Mouse (Mus musculus): Measurements from ENCODE around the gene Rps15. TPM values are rescaled to one million over a fixed set of nuclear protein-coding genes. Genes with fewer than 3 reads are reported as not detected.

The Rps15 gene
- total RNA-seq, 2 experiments from 2014 or later = 2,815 to 4,307 TPM

DNA sequence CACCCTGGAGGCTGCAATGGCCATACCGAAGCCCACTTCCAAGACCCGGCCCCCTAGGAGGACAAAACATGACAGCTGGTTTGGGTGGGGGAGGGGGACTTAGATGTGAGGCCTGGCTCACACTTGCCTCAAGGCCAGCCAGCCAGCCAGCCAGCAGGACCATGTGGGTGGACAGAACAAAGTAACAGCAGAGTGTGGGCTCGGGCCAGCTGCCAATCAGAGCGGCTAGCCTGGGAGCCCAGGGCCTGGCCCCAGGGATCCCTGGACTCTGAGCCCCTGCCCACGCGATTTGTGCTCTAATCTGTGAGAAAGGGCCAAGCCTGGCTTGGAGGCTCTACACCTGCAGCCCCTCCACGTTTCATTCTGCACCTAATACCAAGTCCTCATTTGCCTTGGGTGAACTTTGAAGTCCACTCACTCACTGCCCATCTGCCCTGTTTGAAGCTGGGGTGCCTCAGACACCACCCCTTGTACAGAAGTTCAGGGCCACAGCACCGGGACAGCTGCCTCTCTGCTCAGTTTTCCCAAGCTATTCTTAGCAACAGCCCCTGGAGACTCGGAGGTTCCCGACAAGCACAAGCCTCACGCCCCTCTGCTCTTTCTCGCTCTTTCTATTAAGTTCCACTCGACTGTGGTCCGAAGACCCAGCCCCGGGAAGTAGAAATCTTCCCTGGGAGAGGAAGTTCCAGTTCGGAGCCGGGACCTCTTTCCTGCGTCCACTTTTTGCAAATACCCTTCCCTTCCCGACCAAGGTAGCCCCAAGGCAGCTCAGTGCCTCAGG lies 32.2 kb upstream of the Rps15 start:
- no peak for ATAC-seq (replicated peaks; ENCODE audit: low FRiP score, low TSS enrichment, poor library complexity, severe bottlenecking)

- ATAC-seq (replicated peaks; ENCODE audit: low FRiP score, low TSS enrichment, poor library complexity, severe bottlenecking) = peak; percentile 68
These were observed 31.3 kb upstream of the Rps15 start, which contains the start of the genes Gamt and Dazap1 for GRCm38 (mm10) chr10:80260642-80261584. Gamt (minus strand) TSS chr10:80261012. Dazap1 (plus strand) TSS chr10:80261486.

GRCm38 (mm10) chr10:80261585-80261968 lies 30.7 kb upstream of the Rps15 start:
- ATAC-seq (replicated peaks; ENCODE audit: low FRiP score, low TSS enrichment, poor library complexity, severe bottlenecking) = peak; percentile 70

GRCm38 (mm10) chr10:80262169-80262568 lies 30.1 kb upstream of the Rps15 start:
- ATAC-seq (replicated peaks; ENCODE audit: low FRiP score, low TSS enrichment, poor library complexity, severe bottlenecking) = no peak

- no peak for ATAC-seq (replicated peaks; ENCODE audit: low FRiP score, low TSS enrichment, poor library complexity, severe bottlenecking)
These were observed 29.4 kb upstream of the Rps15 start for GRCm38 (mm10) chr10:80262776-80263365.

GRCm38 (mm10) chr10:80264341-80265148 lies 27.7 kb upstream of the Rps15 start:
- ATAC-seq (replicated peaks; ENCODE audit: low FRiP score, low TSS enrichment, poor library complexity, severe bottlenecking) = peak; percentile 46

DNA sequence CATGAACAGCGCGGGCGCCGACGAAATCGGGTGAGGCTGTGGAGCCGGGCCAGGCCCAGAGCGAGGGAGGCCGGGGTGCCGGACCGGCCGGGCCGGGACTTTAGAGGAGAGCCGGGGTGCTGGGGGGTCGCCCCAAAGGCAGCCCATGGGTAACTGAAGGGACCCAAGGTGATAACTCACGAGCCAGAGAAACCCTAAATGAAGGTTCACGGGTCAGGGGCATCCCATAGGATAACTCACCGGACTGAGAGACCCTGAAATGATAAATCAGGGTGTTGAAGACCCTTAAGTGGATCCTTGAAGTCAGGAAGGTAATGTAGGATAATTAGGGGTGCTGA lies 27.1 kb upstream of the Rps15 start:
- ATAC-seq (replicated peaks; ENCODE audit: low FRiP score, low TSS enrichment, poor library complexity, severe bottlenecking) = no peak

- ATAC-seq (replicated peaks; ENCODE audit: low FRiP score, low TSS enrichment, poor library complexity, severe bottlenecking) = peak; percentile 58
These were observed 22.2 kb upstream of the Rps15 start for GRCm38 (mm10) chr10:80270099-80270498.

DNA sequence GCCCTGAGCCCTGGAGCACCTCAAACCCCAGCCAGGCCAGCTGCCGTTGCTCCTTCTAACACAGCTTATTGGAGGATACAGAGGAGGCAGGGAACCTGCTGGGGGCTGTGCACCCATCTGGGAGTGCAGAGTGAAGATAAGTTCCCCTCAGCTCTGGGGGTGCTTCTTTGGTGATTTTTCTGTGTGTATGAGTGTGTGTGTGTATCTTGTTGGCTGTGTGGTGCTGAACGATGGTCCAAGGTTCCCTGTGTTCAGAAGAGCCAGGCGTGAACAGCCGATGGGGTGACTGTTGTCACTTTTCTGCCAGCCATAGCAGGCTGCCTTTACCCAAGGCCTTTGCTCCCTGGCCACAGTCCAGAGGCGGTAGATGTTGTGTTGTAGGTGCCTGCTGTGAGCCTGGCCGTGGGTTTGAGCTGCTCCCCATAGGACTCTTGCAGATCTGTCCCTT lies 21.5 kb upstream of the Rps15 start:
- ATAC-seq (replicated peaks; ENCODE audit: low FRiP score, low TSS enrichment, poor library complexity, severe bottlenecking) = peak; percentile 85

GRCm38 (mm10) chr10:80271186-80271843 lies 20.9 kb upstream of the Rps15 start:
- no peak for ATAC-seq (replicated peaks; ENCODE audit: low FRiP score, low TSS enrichment, poor library complexity, severe bottlenecking)

GRCm38 (mm10) chr10:80271870-80272585 lies 20.2 kb upstream of the Rps15 start:
- ATAC-seq (replicated peaks; ENCODE audit: low FRiP score, low TSS enrichment, poor library complexity, severe bottlenecking) = no peak

- no peak for ATAC-seq (replicated peaks; ENCODE audit: low FRiP score, low TSS enrichment, poor library complexity, severe bottlenecking)
These were observed 18.4 kb upstream of the Rps15 start for GRCm38 (mm10) chr10:80273847-80274246.

DNA sequence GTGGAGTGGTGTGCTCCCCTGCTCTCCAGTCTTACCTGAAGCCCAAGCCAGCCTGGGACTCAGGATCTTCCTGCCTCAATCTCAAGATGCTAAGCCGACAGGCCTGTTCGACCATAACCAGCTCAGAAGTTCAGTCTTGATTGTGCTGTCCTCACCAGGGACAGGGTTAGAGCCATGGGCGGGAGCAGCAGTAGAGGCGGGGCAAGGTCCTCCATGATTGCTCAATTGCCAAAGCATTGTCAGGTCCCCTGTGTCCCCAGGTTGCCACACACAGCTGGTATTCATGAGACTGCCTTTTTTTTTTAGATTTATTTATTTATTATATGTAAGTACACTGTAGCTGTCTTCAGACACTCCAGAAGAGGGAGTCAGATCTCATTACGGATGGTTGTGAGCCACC lies 16.0 kb upstream of the Rps15 start:
- no peak for ATAC-seq (replicated peaks; ENCODE audit: low FRiP score, low TSS enrichment, poor library complexity, severe bottlenecking)

GRCm38 (mm10) chr10:80278390-80278789 lies 13.9 kb upstream of the Rps15 start:
- ATAC-seq (replicated peaks; ENCODE audit: low FRiP score, low TSS enrichment, poor library complexity, severe bottlenecking) = no peak

DNA sequence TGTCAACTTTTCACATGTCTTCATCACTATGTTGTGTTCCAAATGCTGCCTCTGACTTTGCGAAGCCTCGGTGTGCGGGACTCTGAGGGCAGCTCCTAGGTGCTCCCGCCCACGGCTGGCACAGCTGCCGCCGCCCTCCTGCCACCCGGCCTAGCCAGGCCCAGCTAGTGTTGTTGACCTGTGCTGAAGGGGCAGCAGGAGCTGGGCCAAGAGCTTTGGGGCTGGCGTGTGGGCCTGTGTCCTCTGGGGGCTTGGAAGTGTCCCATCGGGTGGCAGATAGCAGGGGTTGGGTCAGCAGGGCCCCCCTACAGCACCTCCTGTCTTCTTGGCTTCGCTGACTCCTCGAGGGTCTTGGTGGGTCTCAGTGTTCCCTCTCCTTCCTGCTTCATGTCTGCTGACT lies 13.0 kb upstream of the Rps15 start:
- no peak for ATAC-seq (replicated peaks; ENCODE audit: low FRiP score, low TSS enrichment, poor library complexity, severe bottlenecking)

GRCm38 (mm10) chr10:80281304-80281703 lies 10.9 kb upstream of the Rps15 start:
- no peak for ATAC-seq (replicated peaks; ENCODE audit: low FRiP score, low TSS enrichment, poor library complexity, severe bottlenecking)

DNA sequence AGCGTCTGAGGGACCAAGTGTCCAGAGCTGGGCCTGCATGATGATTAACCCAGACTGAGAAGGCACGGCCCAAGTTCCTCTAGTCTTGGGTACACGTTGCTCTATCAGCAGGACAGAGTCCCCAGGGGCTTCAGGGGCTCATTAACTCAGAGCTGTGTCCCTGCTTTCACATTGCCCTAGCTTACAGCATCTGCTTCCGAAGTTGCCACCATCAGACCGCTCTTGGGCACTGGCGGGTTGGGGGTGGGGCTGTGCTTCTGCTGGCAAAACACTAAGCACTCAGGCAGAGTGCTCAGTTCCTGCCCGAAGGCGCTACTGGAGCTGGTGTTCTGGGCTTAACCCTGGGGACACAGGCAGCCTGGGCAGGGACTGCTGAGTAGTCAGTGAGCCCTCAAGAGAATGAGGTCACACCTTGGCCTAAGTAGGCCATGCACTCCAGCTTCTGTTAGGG lies 10.3 kb upstream of the Rps15 start:
- ATAC-seq (replicated peaks; ENCODE audit: low FRiP score, low TSS enrichment, poor library complexity, severe bottlenecking) = 0 out of 2 replicates have a peak, but pooled peaks have one; percentile 23

All from megakaryocyte-erythroid progenitor cell, adult 5-6 weeks (primary cell).